Mouse (Mus musculus): ENCODE measurements around the gene Spink4. TPM values are rescaled to one million over a fixed set of nuclear protein-coding genes. Genes with fewer than 3 reads are reported as not detected.
"Not testable (repeated sequence)": the region's sequence is repeated elsewhere in the genome, so short reads cannot be mapped to it uniquely, and the experiment has no call there.

The Spink4 gene
- total RNA-seq, 2 experiments from 2014 or later, result not detected

DNA sequence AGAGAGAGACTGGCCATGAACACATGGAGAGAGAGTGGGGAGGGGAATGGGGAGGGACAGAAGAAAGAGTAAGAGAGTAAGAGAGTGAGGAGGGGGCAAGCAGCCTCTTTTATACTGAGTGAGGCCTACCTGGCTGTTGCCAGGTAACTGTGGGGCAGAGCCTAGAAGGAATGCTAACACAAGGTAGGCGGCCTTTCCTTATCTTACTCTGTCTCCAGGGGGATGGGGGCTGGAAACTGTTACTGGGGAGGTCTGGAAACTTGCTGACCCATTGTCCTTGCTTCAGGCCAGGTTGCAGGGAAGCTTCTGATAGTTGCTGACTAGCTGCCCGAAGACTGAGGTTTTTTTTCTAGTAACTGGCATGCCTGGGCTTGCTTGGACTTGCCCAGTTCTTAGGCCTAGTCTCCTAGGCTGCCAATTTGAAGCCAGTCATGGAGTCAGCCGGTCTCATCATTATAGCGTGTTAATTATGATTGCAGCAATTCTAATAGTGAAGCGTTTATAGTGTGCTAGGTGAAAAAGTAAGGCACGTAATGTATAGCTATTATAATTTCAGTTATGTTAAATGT is 21.3 kb upstream of the Spink4 start:
- intact Hi-C loops (cut with DNase I), result no loop called here
- no peak for DNase-seq (ENCODE audit: low spot score in 2 of 2)

GRCm38 (mm10) chr4:40899264-40899663 is 20.6 kb upstream of the Spink4 start:
- DNase-seq (ENCODE audit: low spot score in 2 of 2), result no peak
- intact Hi-C loops (cut with DNase I), result no loop called here

DNA sequence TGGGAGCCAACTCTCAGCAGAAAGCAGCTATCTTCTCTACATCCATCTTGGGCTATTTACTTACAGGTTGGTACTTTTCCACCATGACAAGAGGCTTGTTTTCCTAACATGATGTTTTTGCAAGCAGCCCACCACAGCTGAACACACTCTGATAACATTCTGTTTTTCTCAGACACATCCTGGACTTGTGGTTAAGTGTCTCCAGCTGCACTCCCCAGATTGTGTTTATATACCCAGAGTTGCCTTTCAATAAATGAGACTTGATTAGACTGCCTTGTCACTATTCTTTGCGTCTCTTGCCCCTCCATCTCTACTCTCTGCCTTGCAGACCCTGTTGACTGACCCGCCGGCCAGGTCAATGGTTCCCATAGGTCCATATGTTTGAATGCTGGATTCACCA is 19.8 kb upstream of the Spink4 start:
- intact Hi-C loops (cut with DNase I), result no loop called here
- DNase-seq (ENCODE audit: low spot score in 2 of 2), result no peak

DNA sequence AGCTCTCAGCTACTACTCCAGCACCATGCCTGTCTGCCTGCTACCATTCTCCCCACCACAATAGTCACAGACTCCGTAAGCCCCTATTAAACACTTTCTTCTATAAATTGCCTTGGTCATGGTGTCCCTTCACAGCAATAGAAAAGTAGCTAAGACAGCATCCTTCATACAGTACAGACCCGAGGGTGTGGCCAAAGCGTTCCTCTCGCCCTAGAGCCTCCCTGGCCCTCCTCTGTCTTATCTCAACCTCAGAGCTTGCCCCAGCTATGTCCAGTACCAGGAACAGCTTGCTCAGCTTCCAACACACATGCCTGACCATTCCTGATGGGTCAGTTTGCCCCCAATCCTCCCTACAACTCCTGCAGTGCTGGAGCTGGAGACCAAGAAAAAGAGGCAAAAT is 19.2 kb upstream of the Spink4 start:
- no peak for DNase-seq (ENCODE audit: low spot score in 2 of 2)
- intact Hi-C loops (cut with DNase I), result no loop called here

GRCm38 (mm10) chr4:40906298-40906697 is 13.6 kb upstream of the Spink4 start:
- DNase-seq (ENCODE audit: low spot score in 2 of 2), result peak in 1 of 2 experiments; percentile 44
- intact Hi-C loops (cut with DNase I), result loop anchor here (1.0 kb wide), 1 partner anchor 133 kb away; no protein-coding TSS in a partner anchor

GRCm38 (mm10) chr4:40908261-40908969 is 11.4 kb upstream of the Spink4 start:
- no peak for DNase-seq (ENCODE audit: low spot score in 2 of 2)
- intact Hi-C loops (cut with DNase I), result no loop called here

DNA sequence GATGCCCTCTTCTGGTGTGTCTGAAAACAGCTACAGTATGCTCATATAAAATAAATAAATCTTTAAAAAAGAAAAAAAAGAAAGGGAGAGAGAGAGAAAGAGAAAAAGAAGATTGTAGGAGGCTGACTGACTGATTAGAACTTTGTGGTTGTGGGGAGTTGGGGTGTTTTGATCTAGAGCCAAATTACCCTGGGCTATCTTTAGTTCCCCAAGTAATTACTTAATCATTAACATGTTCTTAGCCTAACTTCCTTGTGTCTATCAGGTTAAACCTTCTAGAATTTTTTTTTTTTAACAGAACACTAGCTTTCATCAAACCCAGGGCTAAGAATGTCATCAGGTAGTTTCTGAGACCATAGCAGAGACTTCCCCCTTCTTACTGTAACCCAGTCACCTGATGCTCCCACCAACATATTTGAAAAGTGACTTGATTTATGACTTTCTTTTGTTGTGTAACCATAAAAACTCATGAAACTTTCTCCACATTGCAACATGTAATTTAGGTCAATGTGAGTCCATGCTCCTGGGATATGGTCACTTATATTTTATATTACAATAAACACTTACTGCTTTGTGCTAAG is 5.5 kb upstream of the Spink4 start:
- DNase-seq (ENCODE audit: low spot score in 2 of 2), result no peak

GRCm38 (mm10) chr4:40915947-40916346 is 3.9 kb upstream of the Spink4 start:
- intact Hi-C loops (cut with DNase I), result no loop called here
- no peak for DNase-seq (ENCODE audit: low spot score in 2 of 2)

More for the DNA sequence above, 5.5 kb upstream of the Spink4 start:
- intact Hi-C loops (cut with DNase I), result no loop called here

DNA sequence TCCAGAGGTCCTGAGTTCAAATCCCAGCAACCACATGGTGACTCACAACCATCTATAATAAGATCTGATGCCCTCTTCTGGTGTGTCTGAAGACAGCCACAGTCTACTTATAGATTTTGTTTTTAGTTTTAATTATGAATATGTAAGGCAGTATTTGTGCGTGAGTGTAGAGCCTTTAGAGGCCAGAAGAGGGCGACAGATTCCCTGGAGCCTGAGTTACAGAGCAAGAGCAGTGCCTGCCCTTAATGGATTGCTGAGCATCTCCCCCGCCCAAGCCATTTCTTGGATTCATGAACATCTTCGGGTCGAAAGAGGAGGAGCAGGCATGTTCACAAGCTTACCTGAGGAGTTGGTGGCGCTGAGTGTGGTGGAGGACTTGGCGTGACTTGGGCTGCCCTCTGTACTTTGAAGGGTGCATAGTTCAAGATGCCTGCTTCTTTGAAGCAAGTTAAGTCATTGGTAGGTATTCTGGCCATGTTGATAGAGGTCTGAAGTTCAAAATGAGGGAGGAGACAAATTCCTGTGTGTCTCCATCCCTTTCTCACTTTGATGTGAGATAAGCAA is 3.2 kb upstream of the Spink4 start:
- DNase-seq (ENCODE audit: low spot score in 2 of 2), result no peak
- intact Hi-C loops (cut with DNase I), result no loop called here

DNA sequence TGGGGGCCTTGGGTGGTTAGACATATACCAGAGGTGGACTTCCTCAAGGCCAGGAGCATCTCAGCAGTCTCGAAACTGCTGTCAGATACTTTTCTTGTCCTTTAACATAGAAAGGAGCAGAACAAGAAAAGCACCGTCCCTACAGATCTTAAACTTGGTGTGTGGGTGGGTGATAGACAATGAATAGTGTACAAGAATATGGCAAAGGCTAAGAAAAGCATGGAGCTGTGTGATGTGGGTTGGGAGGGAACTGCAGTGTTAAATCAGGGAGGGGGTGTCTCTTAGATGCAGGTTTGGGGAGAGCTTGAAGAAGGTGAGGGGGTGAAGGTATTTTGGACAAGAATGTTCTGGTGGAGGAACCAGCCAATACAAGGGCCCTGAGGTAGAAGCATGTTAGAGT is 724 bp downstream of the Spink4 start:
- intact Hi-C loops (cut with DNase I), result no loop called here
- peak; percentile 16 to 33 for DNase-seq (ENCODE audit: low spot score in 2 of 2)

DNA sequence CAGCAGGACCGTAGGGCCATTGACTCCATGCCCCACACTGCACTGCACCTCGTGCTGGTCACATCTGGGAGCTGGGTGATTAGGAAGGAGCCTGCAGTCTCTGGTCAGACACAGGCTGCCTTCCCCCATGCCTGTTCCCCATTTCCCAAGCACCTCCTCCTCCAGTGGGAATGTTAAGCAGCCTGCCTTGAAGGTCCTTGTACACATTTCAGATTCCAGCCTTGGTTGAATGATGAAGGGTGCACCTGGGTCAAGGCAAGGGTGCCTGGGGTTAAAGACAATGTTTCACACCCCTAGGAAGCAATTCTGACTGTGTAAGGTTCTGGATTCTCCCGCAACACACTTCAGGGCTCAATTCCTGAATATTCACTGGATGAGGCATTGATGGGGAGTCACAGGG is 1.4 kb downstream of the Spink4 start:
- intact Hi-C loops (cut with DNase I), result no loop called here
- no peak for DNase-seq (ENCODE audit: low spot score in 2 of 2)

DNA sequence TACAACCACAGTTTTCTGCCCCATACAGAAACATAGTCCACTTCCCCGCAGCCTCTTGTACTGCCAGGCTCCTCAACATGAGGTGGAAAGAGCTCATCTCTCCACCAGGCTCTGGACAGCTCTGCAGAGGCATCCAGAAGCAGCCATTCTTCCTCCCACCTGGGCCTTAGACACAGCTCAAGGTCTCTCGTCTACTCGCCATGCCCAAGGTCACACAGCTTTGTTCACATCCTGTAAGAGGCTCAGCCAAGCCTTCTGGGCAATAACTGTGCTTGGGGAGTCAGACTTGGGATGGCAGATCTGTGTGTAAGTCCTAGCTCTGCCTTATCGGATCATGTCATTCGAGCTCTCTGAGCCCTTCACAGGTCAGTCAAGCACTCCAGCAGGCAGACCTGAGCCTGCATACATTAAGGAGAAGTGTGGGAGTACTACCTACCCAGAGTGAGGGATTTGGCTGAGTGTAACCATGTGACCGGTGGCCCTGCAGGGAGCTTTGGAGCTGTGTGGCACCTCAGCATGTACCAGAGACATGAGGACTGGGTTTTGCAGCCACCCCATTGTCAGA is 3.3 kb downstream of the Spink4 start:
- intact Hi-C loops (cut with DNase I), result no loop called here
- DNase-seq (ENCODE audit: low spot score in 2 of 2), result no peak

- DNase-seq (ENCODE audit: low spot score in 2 of 2), result no peak
- intact Hi-C loops (cut with DNase I), result no loop called here
Observed at GRCm38 (mm10) chr4:40925568-40925967, 5.7 kb downstream of the Spink4 start.

DNA sequence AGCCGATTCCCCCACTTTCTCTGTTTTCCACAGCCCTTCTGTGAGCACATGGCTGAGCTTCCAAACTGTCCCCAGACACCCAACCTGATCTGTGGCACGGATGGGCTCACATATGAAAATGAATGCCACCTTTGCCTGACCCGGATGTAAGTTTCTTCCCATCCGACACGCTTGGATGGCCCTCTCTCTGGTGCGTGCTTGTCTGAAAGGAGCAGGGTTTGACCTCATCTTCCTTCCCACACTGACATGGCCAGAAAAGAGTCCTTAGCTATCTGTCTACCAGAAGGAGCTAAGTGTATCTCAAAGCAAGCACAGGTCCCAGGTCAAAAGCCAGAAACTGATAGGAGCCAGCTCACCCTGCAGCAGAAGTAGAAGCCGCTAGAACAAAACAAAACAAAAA is 9.2 kb downstream of the Spink4 start:
- intact Hi-C loops (cut with DNase I), result no loop called here
- DNase-seq (ENCODE audit: low spot score in 2 of 2), result no peak

DNA sequence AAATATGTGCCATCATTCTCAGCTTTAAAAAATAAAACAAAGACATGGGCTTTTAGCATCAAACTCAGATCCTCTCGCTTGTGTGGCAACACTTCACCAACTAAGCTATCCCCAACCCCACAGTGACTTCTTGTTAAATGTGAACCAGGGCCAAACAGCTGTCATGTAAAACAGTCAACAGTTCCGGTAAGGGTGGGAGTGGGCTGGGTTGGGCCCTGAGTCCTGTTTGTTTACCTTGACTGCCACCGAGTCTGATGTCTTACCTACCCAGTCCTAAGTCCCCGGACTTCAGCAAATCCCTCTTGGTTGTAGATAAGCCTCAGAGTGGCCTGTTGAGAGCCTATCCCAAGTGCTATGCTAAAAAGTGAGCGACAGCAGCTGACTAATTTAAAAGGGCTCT is 13.8 kb downstream of the Spink4 start:
- intact Hi-C loops (cut with DNase I), result no loop called here
- DNase-seq (ENCODE audit: low spot score in 2 of 2), result no peak

DNA sequence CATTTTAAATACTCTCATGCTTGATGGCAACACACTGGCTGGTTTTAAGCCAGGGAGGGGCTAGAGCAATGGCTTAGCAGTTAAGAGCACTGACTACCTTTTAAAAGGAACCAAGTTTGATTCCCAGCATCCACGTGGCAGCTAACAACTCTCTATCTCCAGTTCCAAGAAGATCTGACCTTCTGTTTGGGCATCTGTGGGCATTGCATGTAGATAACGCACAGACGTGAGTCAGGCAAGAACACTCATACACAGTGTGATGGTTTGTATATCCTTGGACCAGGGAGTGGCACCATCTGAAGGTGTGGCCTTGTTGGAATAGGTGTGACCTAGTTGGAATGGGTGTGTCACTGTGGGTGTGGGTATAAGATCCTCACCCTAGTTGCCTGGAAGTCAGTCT is 14.5 kb downstream of the Spink4 start:
- DNase-seq (ENCODE audit: low spot score in 2 of 2); intact Hi-C loops (cut with DNase I): not testable (repeated sequence)

- DNase-seq (ENCODE audit: low spot score in 2 of 2), result peak; percentile 61 to 75
- intact Hi-C loops (cut with DNase I), result no loop called here
Observed at GRCm38 (mm10) chr4:40936175-40936839, 16.5 kb downstream of the Spink4 start.

- intact Hi-C loops (cut with DNase I), result no loop called here
- no peak for DNase-seq (ENCODE audit: low spot score in 2 of 2)
Observed at GRCm38 (mm10) chr4:40938793-40939192, 18.9 kb downstream of the Spink4 start.

DNA sequence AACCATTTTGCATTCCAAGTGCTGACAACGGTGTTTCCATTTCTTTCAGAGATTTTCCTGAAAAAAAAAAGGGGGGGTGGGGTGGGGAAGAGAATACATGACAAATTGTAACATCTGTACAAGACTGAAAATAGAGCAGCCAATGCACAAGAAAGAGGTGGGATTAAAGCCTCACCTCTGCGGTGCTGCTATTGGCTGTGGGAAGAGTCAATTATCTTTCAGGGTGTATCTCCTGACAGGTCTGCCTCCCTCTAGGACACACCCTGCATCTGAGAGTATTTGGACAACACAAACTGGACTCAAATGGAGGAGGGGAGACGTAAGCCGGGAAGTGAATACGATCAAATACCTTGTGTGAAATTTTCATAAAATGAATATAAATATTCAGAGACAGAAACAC is 23.8 kb downstream of the Spink4 start:
- intact Hi-C loops (cut with DNase I), result no loop called here
- no peak for DNase-seq (ENCODE audit: low spot score in 2 of 2)

Data from left cerebral cortex, postnatal 14 days (tissue).